Mouse (Mus musculus) layer of hippocampus, adult 9-10 months (tissue): Measurements from ENCODE around the gene Myo9a.
"Not testable (repeated sequence)": the region's sequence is repeated elsewhere in the genome, so short reads cannot be mapped to it uniquely, and the experiment has no call there.

Experiments used
- DNase-seq: peaks from one replicate; pipeline ENCODE4 v3.0.0; 2022; ENCODE audit warnings: low spot score

Myo9a gene

GRCm38 (mm10) chr9:59949511-59949910, 198.8 kb downstream of the Myo9a start:
- no peak for DNase-seq

DNA sequence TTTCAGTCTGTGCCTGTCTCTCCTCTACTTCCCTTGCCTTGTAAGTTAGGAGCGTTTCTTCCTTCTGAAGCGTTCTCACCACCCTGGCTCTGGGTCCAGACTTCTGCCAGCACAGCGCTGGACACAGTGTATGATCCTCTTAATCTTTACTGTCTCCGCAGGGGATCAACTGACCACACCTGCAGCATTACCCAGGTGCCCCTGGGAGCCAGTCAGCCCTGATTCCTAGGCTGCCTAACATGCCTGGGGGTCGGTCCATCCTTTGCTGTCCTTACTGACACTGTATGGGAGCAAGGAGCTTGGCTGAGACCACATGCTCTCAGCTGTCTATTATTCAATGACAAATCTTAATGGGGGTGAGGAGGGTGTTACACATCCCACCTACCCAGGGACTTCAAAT, 199.3 kb downstream of the Myo9a start:
- no peak for DNase-seq

DNA sequence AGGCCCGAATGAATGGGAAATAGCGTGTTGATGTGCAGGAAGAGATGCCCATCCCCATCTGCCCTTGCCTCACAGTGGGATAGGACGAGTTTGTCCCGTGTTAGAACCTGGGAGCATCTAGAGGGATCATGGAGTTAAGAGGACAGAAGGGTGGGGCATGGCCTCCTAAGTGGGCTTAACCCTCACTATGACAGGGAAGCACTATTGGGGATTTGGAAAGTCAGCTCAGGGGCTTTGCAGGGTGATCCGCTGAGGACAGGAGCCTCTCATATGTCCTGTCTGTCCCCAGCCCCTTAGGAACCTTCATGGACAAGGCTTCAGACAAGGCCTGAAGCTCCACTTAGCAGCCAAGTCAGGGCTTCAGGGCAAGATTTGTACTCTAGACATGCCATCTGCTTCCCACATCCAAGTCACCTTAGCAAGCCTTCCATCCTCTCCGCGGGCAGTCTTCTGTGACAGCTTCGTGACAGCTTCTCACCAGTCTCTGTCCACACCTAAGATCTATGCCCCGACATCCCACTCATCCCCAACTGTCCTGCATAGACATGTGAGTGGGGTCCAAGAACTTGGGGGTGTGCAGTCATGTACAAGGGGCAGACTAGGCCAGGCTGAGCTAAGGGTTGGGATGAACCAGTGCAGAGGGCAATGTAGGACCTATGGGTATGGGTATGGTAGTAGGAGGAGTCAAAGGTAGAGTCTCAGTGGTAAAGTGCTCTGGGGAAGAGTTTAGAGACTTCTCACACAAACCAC, 200.5 kb downstream of the Myo9a start:
- no peak for DNase-seq

DNA sequence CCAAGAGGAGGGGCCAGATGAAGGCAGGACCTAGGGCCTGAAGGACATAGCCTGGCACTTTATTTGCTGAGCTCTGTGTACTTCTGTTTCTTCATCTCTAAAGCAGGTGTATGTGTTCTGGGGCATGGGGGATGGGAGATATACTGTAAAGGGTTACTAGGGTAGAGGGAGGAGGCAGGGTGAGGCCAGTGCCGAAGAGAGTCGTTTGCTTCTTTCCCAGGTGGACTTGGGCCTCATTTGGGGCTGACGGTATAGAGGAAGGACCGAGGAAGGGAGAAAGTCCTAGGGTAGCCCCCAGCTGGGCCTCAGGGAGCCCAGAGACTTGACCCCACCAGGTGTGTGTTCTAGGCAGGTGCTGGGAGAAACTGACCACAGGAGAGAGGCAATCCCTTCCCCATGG, 201.2 kb downstream of the Myo9a start:
- DNase-seq = no peak

GRCm38 (mm10) chr9:59952515-59953070, 201.9 kb downstream of the Myo9a start:
- DNase-seq = no peak

DNA sequence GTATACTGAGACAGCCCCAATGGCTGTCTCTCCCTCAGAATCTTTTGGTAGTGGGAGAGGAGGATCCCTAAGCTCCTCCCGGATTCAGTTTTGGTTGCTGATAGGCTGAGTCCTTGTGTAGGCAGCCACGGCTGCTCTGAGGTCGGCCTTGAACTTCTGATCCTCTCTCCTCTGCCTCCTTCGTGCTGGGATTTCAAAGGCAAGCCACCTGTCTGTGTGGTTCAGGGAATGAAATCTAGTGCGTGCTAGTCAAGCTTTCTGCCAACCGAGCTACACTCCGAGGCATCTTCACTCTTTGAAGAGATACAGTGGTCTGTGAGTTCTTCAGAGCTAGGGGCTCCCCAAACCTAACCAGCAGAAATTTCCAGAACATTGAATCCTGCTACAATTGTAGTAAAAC, 202.9 kb downstream of the Myo9a start:
- DNase-seq = no peak

- no peak for DNase-seq
Measured at GRCm38 (mm10) chr9:59955199-59955598, 204.5 kb downstream of the Myo9a start.

DNA sequence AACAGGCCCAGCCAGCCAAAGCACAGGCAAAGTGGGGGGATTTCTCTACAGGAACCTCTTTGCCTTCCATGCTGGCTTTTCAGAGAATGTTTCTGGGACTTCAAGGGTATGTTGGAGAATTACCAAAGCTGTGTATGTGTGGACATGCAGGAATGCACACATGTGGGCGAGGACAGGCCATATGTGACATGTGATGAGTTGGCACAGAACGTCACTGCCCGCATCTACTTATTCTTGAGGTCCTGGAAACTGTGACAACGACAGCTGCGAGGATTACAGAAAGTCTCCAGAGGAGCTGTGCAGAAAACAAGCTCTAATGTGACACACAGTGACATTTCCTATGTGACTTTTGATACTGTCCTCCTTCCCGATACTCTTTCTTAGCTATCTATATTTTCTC, 205.0 kb downstream of the Myo9a start:
- DNase-seq = no peak

DNA sequence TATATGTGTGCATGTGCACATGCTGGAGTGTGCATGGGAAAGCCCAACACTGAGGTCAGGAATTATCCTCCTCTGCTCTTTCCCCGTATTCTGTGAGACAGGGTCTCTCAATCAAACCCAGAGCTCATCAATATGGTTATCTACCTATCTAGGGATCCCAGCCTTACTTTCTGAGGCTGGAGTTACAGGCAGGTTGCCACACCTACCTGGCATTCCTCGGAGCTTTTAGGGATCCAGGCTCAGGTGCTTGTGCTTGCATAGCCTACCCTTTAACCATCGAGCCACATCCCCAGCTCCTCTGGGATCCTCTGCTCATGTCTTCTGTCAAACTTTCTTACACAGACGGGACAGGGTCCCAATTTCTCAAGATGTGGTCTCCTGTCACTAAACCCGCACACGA, 205.8 kb downstream of the Myo9a start:
- no peak for DNase-seq

- not testable (repeated sequence) for DNase-seq
Measured at GRCm38 (mm10) chr9:59958115-59958514, 207.4 kb downstream of the Myo9a start.

DNA sequence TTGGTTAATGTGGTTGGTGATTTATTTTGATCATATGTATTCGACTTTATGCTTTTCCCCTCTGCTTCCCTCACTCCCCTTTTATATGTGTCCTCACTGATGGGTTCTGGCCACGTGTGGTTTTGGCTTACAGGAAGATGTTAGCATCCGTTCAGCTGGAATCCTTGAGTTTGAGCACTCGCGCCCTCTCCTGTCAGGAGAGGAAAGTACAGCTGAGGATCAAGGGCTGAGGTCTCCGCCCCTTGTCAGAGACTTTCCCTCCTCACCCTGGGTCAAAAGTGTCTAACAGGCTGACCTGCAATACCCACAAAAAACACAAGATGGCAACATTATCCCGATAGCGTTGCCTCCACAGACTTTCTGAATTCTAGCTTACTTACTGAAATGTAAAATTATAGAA, 208.6 kb downstream of the Myo9a start:
- peak; percentile 45 for DNase-seq

DNA sequence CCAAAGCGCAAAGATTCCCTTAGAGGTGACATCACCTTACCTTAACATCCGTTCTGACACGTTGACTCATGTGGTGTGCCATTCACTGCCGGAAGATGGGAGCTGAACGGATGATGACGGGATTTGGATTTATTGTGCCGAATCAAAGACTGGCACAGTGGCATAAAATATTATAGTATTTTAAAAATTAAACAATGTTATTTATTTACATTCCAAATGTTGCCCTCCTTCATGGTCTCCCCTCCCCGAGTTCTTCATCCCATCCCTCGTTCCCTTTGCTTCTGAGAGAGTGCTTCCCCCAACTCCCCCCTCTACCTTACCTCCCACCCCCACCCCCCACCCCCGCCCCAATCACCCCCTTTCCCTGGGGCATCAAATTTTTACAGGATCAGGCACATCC, 209.9 kb downstream of the Myo9a start, which contains the start of gene Nr2e3:
Gene Nr2e3, minus strand, starts transcription at position 101 of the 400 bp plus-strand sequence.
- DNase-seq = no peak

- DNase-seq = no peak
Measured at GRCm38 (mm10) chr9:59961201-59961955, 210.7 kb downstream of the Myo9a start.

DNA sequence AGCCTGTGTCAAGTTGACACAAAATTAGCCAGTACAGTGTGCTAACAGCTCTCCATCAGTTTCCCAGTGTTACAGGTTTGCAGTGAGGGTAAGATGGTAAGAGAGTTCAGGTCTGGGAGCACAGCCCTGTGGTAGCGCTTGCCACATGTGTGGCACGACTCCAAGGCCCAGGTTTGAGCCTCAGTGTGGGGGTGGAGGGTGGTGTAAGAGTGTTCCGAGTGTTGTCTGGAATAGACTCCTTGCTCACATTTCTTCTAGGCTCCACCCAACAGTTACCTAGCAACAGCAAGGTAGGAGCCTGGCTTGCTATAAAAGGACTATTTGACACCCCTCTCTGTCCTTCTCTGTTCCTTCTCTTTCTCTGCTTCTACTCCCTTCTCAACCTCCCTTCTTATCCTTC, 213.7 kb downstream of the Myo9a start:
- no peak for DNase-seq

GRCm38 (mm10) chr9:59965046-59965445, 214.3 kb downstream of the Myo9a start:
- no peak for DNase-seq

DNA sequence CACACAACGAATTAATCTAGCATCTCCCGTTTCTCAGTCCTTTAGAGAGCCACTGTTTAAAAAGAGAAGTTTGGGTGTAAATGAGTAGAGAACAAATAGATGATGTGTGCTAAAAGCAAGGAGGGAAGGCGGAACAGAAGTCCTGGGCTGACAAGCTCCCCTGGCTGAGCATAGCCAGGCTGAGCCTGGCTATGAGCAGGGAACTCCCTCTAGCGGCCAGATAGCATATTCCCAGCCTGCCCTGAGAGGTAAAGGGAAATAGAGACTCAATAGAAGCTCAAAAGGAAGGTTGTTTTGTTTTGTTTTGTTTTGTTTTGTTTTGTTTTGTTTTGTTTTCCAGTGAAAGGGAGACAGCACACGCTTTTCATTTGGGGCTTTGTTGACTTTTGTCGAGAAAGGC, 218.7 kb downstream of the Myo9a start:
- DNase-seq = no peak

DNA sequence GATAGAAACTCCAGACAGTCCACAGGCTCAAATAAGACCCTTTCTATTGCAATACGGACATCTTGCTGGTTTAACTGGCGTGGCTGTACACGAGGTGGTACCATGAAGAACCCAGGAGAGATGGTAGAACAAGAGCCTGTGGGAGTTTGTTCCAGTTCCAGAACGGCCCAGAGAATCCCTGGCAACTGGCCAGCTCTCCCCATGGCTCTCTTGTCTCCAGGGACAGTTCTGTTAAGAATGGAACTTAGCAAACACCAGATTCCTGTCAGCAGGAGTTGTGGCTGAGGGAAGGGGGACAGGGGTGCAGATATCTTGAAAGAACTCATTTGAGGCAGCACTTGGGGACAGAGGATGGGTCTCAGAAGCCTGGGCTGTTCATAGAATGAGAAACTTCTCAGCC, 220.6 kb downstream of the Myo9a start:
- no peak for DNase-seq
